Mouse (Mus musculus): ENCODE measurements around the gene Slc39a2. TPM values are rescaled to one million over a fixed set of nuclear protein-coding genes. Genes with fewer than 3 reads are reported as not detected.
A peak's percentile ranks its signal among the peaks of the same experiment; 100 is the strongest.

Gene Slc39a2
- polyA plus RNA-seq, 1 experiment from 2014 or later, result 0.25 TPM

DNA sequence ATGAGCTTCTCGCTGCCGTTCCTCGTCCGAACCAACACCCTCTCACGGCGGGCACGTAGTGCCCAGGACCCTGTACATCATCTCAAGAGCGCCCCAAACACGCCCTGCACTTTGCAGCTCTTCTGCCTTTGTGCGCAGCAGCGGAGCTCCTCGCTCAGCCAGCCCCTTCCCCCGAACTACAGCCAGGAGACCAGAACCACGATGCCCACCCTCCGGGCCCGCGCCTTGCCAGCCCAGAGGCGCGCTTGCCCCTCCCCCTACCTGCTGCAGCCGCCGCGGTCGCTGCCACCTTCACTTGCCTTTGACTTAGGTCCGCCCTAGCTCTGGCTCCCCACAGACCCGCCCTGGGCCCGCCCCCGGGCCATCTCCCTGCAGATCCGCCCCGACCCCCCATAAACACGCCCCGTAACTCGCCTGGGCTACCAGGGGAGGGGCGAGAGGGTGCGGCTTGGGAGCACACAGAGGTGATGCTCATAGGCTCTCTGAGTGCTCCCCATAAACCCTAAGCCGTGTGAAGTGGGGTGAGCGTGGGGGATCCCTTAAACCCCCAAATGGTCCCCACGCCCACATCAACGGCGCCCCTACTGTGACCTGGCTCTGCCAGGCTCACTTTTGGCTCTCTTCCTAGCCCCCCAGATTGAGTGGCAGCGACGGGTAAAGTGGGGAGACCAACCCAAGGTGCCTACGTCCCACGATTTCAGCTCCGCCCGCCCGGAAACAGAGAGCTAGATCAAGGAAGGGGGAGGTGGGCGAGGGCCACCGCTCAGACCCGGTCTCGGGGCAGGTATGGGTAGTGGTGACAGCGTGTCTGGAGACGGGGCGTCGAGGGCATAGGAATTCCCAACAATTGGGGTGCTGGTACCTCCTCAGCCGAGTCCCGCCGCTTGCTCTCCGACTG, 20.6 kb downstream of the Slc39a2 start:
- WGBS, result under 1% methylated on average over 57 of the region's 58 CpGs
- peak; percentile 88 for ATAC-seq (ENCODE audit: low read depth)

DNA sequence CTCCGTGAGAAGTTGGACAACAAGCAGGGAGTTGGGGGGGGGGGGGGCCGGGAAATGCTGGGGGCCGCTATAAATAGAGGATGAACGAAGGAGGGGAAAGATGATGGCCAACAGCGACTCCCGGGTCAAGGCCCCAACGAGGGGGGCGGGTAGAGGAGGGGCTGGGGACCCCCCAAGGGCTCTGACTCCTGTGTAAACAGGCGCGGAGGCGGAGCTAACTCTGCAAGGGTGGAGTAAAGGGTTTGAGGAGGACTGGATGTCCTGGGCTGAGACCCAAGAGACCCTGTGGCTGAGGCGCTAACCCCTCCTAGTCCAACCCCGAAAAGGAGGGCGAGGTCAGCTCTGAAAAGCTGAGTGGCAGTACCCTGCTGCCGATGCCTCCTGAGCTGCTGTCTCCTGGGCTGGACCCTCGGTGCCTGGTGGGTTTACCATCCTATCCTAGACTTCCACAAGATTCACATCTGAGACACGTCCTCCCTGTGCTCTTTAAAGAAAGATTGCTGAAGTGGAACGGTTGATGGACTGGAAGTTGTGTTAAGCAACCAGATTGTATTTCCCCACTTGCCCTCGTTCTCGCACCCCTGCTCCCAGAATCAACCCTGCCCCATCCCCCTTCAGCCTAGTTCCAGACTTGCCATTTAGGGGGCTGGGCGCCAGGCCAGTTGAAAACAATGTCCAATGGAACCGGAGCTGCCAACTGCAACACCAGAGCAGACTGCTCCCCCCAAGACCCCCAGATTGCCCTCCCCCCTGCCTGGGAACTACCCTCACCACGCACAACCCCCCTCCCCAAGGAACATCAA, 21.5 kb downstream of the Slc39a2 start, which contains the start of gene Ndrg2:
TSS of gene Ndrg2 (minus strand) at position 199 of the 803 bp plus-strand sequence.
- H3K4me1 ChIP-seq (replicated peaks; ENCODE audit: control insufficient read depth, insufficient read depth, low read length), result peaks cover 12% of the 10 kb centered on the region
- peak within 1 kb of the TSS; percentile 97 for H3K4me2 ChIP-seq (ENCODE audit: low read depth, low read length)
- peak; percentile 88 for ATAC-seq (ENCODE audit: low read depth)
- H3K27me3 ChIP-seq (ENCODE audit: control insufficient read depth, insufficient read depth, low read depth, low read length), result no peaks in the 10 kb centered on the region
- H3K4me3 ChIP-seq (ENCODE audit: low read length), result peak within 1 kb of the TSS; percentile 67
- no peaks in the 10 kb centered on the region for H3K36me3 ChIP-seq (ENCODE audit: control insufficient read depth, insufficient read depth, low read length)
- no peaks in the 10 kb centered on the region for H3K9me3 ChIP-seq (ENCODE audit: control insufficient read depth, low read length)
- H3K9ac ChIP-seq (ENCODE audit: low read length), result peak within 1 kb of the TSS; percentile 79
- WGBS, result 2% methylated on average over 22 of the region's 23 CpGs
- H3K27ac ChIP-seq (ENCODE audit: low read length), result peak within 1 kb of the TSS; percentile 90

More for the DNA sequence above, 20.6 kb downstream of the Slc39a2 start:
- peak overlapping the region; percentile 79 for H3K9ac ChIP-seq (ENCODE audit: low read length)
- H3K4me3 ChIP-seq (ENCODE audit: low read length), result peak overlapping the region; percentile 67
- no peaks in the 10 kb centered on the region for H3K27me3 ChIP-seq (ENCODE audit: control insufficient read depth, insufficient read depth, low read depth, low read length)
- no peaks in the 10 kb centered on the region for H3K9me3 ChIP-seq (ENCODE audit: control insufficient read depth, low read length)
- peak overlapping the region; percentile 90 for H3K27ac ChIP-seq (ENCODE audit: low read length)
- H3K36me3 ChIP-seq (ENCODE audit: control insufficient read depth, insufficient read depth, low read length), result no peaks in the 10 kb centered on the region
- H3K4me1 ChIP-seq (replicated peaks; ENCODE audit: control insufficient read depth, insufficient read depth, low read length), result peaks cover 12% of the 10 kb centered on the region
- peak overlapping the region; percentile 97 for H3K4me2 ChIP-seq (ENCODE audit: low read depth, low read length)

DNA sequence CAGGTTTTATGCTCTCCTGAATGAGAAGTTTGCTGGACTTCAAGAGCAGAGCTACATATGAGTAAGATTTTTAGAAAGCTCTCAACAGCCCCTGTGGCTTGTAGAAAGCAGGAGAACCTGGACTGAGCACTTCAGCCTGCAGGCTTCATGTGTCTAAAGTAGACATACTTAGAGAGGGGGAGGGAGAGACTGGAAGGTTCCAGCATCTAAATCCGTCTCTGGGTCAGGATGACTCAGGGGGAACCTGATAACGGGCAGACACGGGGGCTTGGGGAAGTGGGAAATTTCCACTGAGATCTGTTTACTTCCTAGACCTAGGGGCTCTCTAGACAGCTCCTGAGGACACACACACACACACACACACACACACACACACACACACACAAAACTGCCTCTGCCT, 22.3 kb downstream of the Slc39a2 start:
- WGBS, result 2% methylated on average over 3 of the region's 3 CpGs
- Histone ChIP-seq H3K27ac (ENCODE audit: low read length) (peak overlapping the region; percentile 90), H3K9me3 (ENCODE audit: control insufficient read depth, low read length) (no peaks in the 10 kb centered on the region), H3K36me3 (ENCODE audit: control insufficient read depth, insufficient read depth, low read length) (no peaks in the 10 kb centered on the region), H3K4me3 (ENCODE audit: low read length) (no peak overlapping the region), H3K4me2 (ENCODE audit: low read depth, low read length) (no peak overlapping the region), H3K27me3 (ENCODE audit: control insufficient read depth, insufficient read depth, low read depth, low read length) (no peaks in the 10 kb centered on the region), H3K4me1 (replicated peaks; ENCODE audit: control insufficient read depth, insufficient read depth, low read length) (peaks cover 12% of the 10 kb centered on the region), H3K9ac (ENCODE audit: low read length) (no peak overlapping the region)
- ATAC-seq (ENCODE audit: low read depth), result no peak

DNA sequence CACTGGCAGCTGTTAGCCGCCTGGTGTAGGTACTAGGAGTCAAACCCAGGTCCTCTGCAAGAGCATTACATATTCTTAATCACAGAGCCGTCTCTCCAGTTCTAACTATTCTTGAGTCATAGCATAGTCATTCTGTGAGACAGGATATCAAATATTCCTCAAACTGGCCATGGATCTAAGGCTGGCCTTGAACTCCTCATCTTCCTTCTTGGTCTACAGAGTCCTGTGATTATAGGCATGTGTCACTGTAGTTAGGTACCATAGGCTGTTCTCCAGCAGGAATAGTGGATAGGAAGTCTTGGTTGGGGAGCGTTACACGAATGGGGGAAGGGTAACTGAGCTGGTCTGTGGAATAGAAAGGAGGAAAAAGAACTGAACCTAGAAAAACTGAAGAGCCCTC, 23.9 kb downstream of the Slc39a2 start:
- ATAC-seq (ENCODE audit: low read depth), result no peak
- H3K4me1 ChIP-seq (replicated peaks; ENCODE audit: control insufficient read depth, insufficient read depth, low read length), result peaks cover 16% of the 10 kb centered on the region
- 76% methylated on average over 4 of the region's 4 CpGs for WGBS
- no peaks in the 10 kb centered on the region for H3K9me3 ChIP-seq (ENCODE audit: control insufficient read depth, low read length)
- H3K4me3 ChIP-seq (ENCODE audit: low read length), result no peak overlapping the region
- no peak overlapping the region for H3K4me2 ChIP-seq (ENCODE audit: low read depth, low read length)
- no peaks in the 10 kb centered on the region for H3K27me3 ChIP-seq (ENCODE audit: control insufficient read depth, insufficient read depth, low read depth, low read length)
- no peak overlapping the region for H3K27ac ChIP-seq (ENCODE audit: low read length)
- no peak overlapping the region for H3K9ac ChIP-seq (ENCODE audit: low read length)
- H3K36me3 ChIP-seq (ENCODE audit: control insufficient read depth, insufficient read depth, low read length), result no peaks in the 10 kb centered on the region

DNA sequence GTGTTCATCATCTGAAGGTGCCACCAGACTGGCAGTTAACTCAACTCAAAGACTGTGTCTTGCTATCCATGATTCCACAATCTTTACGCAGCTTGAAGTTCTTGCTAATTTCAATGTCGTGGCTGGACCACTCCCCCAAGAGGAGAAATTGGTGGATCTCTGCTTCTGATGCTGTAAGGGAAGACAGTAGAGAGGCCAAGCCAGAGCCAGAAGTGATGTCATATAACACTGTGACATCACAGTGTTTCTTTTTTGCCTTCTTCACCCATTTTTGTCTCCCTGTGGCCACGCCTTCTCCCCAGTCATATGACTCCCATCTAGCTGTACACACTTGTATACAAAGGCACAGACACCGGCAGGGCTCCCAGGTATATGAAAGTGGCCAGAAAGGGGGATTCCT, 25.4 kb downstream of the Slc39a2 start, which contains the start of gene Tppp2:
TSS of gene Tppp2 (plus strand) at position 301 of the 400 bp plus-strand sequence.
- no peak for ATAC-seq (ENCODE audit: low read depth)
- no peaks in the 10 kb centered on the region for H3K36me3 ChIP-seq (ENCODE audit: control insufficient read depth, insufficient read depth, low read length)
- WGBS, result 82% methylated on average over 4 of the region's 4 CpGs

DNA sequence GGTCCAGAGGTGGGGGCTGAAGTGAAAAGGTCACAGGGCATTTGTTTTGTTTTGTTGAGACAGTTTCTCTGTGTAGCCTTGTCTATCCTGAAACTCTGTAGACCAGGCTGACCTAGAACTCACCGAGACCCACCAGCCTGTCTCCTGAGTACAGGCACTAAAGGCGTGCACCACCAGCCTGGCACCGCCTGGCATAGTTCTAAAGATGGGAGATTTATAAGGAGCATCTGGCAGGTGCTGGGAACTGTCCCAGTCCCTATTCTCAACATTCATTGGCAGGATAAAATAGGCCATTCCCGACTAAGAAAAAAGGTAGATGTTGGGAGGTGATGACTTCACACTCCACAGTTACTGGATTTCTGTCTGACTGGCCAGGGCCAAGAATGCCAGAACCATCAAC, 26.3 kb downstream of the Slc39a2 start:
- 80% methylated on average over 4 of the region's 4 CpGs for WGBS
- H3K4me1 ChIP-seq (replicated peaks; ENCODE audit: control insufficient read depth, insufficient read depth, low read length), result peaks cover 23% of the 10 kb centered on the region
- no peaks in the 10 kb centered on the region for H3K9me3 ChIP-seq (ENCODE audit: control insufficient read depth, low read length)
- H3K36me3 ChIP-seq (ENCODE audit: control insufficient read depth, insufficient read depth, low read length), result no peaks in the 10 kb centered on the region
- no peak overlapping the region for H3K9ac ChIP-seq (ENCODE audit: low read length)
- no peaks in the 10 kb centered on the region for H3K27me3 ChIP-seq (ENCODE audit: control insufficient read depth, insufficient read depth, low read depth, low read length)
- no peak for ATAC-seq (ENCODE audit: low read depth)
- H3K4me3 ChIP-seq (ENCODE audit: low read length), result no peak overlapping the region
- no peak overlapping the region for H3K4me2 ChIP-seq (ENCODE audit: low read depth, low read length)
- no peak overlapping the region for H3K27ac ChIP-seq (ENCODE audit: low read length)

More for the DNA sequence above, 25.4 kb downstream of the Slc39a2 start, which contains the start of gene Tppp2:
- H3K9me3 ChIP-seq (ENCODE audit: control insufficient read depth, low read length), result no peaks in the 10 kb centered on the region
- H3K27me3 ChIP-seq (ENCODE audit: control insufficient read depth, insufficient read depth, low read depth, low read length), result no peaks in the 10 kb centered on the region
- peaks cover 23% of the 10 kb centered on the region for H3K4me1 ChIP-seq (replicated peaks; ENCODE audit: control insufficient read depth, insufficient read depth, low read length)
- H3K4me2 ChIP-seq (ENCODE audit: low read depth, low read length), result no peak within 1 kb of the TSS
- H3K4me3 ChIP-seq (ENCODE audit: low read length), result no peak within 1 kb of the TSS
- no peak within 1 kb of the TSS for H3K9ac ChIP-seq (ENCODE audit: low read length)
- H3K27ac ChIP-seq (ENCODE audit: low read length), result no peak within 1 kb of the TSS

DNA sequence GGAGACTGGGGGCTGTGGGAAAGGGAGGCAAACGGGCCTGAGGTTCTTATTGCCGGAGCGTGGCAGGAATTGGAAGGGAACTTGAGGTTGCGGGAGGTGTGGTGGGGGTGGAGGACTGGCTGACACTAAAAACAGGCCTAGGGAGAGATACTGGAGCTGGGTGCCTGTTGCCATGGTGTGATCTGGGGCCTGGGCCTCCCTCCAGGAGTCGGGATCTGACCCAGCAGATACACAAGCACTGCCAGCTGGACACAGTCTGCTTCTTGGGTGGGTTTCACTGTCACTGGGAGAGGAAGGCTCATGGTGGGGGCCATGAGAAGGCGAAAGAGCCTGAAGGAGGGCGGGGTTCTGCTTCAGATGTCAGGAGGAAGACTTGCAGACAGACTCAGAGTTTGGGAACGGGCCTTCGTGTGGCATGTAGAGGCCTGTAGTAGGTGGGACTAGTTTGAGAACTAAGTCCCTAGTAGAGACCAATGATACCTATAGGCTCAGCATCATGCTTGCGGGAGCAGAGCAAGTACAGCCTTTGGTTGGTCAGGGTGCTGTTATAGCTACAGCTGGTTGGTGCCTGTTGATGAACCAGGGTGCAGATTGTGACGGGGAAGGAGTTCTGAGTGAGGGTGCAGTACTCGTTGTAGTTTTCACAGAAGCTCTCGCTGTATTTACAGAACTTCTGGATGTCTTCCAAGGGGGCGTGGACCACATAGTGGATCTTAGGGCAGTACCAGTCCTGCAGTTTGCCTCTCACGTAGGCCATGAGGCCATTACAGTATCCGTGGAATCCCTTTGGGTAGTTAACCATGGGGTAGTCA, 29.3 kb downstream of the Slc39a2 start:
- 0 out of 2 replicates have a peak overlapping the region, but pooled peaks have one; percentile 25 for H3K9ac ChIP-seq (ENCODE audit: low read length)
- no peaks in the 10 kb centered on the region for H3K9me3 ChIP-seq (ENCODE audit: control insufficient read depth, low read length)
- H3K36me3 ChIP-seq (ENCODE audit: control insufficient read depth, insufficient read depth, low read length), result no peaks in the 10 kb centered on the region
- ATAC-seq (ENCODE audit: low read depth), result peak; percentile 90
- no peaks in the 10 kb centered on the region for H3K27me3 ChIP-seq (ENCODE audit: control insufficient read depth, insufficient read depth, low read depth, low read length)
- peak overlapping the region; percentile 72 for H3K27ac ChIP-seq (ENCODE audit: low read length)
- H3K4me2 ChIP-seq (ENCODE audit: low read depth, low read length), result no peak overlapping the region
- H3K4me1 ChIP-seq (replicated peaks; ENCODE audit: control insufficient read depth, insufficient read depth, low read length), result peaks cover 14% of the 10 kb centered on the region
- H3K4me3 ChIP-seq (ENCODE audit: low read length), result no peak overlapping the region
- WGBS, result 47% methylated on average over 16 of the region's 16 CpGs

DNA sequence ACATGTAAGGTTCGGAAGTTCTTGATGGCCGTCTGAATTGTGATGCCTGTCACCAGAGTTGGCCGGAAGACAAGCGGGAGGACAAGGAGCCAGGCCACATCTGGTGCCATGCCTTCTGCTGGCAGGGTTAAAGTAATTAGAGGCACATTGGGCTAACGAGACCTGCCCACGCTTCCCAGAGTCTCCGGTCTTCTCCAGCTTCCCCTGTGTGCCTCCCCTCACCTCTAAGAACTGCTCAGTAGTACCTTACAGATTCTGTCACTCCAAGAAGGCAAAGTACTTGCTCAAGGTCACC, 29.8 kb downstream of the Slc39a2 start, which contains the start of gene Rnase13:
TSS of gene Rnase13 (minus strand) at position 203 of the 295 bp plus-strand sequence.
- Histone ChIP-seq H3K27ac (ENCODE audit: low read length) (peak within 1 kb of the TSS; percentile 72), H3K4me3 (ENCODE audit: low read length) (no peak within 1 kb of the TSS), H3K4me2 (ENCODE audit: low read depth, low read length) (no peak within 1 kb of the TSS), H3K9ac (ENCODE audit: low read length) (0 out of 2 replicates have a peak within 1 kb of the TSS, but pooled peaks have one; percentile 25), H3K36me3 (ENCODE audit: control insufficient read depth, insufficient read depth, low read length) (no peaks in the 10 kb centered on the region), H3K9me3 (ENCODE audit: control insufficient read depth, low read length) (no peaks in the 10 kb centered on the region), H3K27me3 (ENCODE audit: control insufficient read depth, insufficient read depth, low read depth, low read length) (no peaks in the 10 kb centered on the region), H3K4me1 (replicated peaks; ENCODE audit: control insufficient read depth, insufficient read depth, low read length) (peaks cover 14% of the 10 kb centered on the region)
- no peak for ATAC-seq (ENCODE audit: low read depth)
- 87% methylated on average over 7 of the region's 7 CpGs for WGBS

Data from lung, embryonic 16.5 days (tissue).